Mouse (Mus musculus) hematopoietic stem cell, adult 5-6 weeks (primary cell): ENCODE results near the gene Eif4h. TPM values are rescaled to one million over a fixed set of nuclear protein-coding genes. Genes with fewer than 3 reads are reported as not detected.

Experiments
- ATAC-seq, 2 experiments: fragments of 125-278 bp in 1 of 2; replicated peaks in 1 of 2; 2 replicates each; pipeline ENCODE4 v1.8.0; 2016 to 2017; ENCODE audit warnings: inconsistent platforms in 2 of 2, mild to moderate bottlenecking in 2 of 2, moderate number of reproducible peaks in 2 of 2, low read depth in 1 of 2, moderate TSS enrichment in 1 of 2; ENCODE audit not compliant: low FRiP score in 2 of 2, poor library complexity in 2 of 2, severe bottlenecking in 2 of 2, insufficient read depth in 1 of 2, low TSS enrichment in 1 of 2
- total RNA-seq: library from RNA; stranded (forward); fragments of 172-1452, 232-1000 nt; gene quantifications from 2 replicates; pipeline ENCODE4 v1.2.3, GENCODE M21; 2017

Gene Eif4h
- total RNA-seq, 1 experiment from 2014 or later: 180 TPM

- peak in 1 of 2 experiments; percentile 54; a peak in 3 of 4 replicates for ATAC-seq
Measured at GRCm38 (mm10) chr5:134617071-134617470, 22.2 kb downstream of the Eif4h start.

- no peak for ATAC-seq
Measured at GRCm38 (mm10) chr5:134615780-134616179, 23.5 kb downstream of the Eif4h start.

GRCm38 (mm10) chr5:134615380-134615779 is 23.9 kb downstream of the Eif4h start:
- ATAC-seq: no peak

GRCm38 (mm10) chr5:134614802-134615201 is 24.5 kb downstream of the Eif4h start, which contains the start of gene Lat2:
Gene Lat2 (minus strand): TSS chr5:134615025.
- ATAC-seq: peak in 1 of 2 experiments; percentile 38; a peak in 1 of 4 replicates

- ATAC-seq: no peak
Measured at GRCm38 (mm10) chr5:134614296-134614695, 25.0 kb downstream of the Eif4h start.

- peak; percentile 22 to 30; a peak in 2 of 4 replicates for ATAC-seq
Measured at GRCm38 (mm10) chr5:134613727-134614126, 25.6 kb downstream of the Eif4h start.

GRCm38 (mm10) chr5:134611810-134612521 is 27.3 kb downstream of the Eif4h start:
- peak; percentile 15 to 22; a peak in 1 of 4 replicates for ATAC-seq

GRCm38 (mm10) chr5:134609916-134610643 is 29.2 kb downstream of the Eif4h start:
- ATAC-seq: no peak

- ATAC-seq: peak; percentile 88 to 91
Measured at GRCm38 (mm10) chr5:134607121-134607520, 32.2 kb downstream of the Eif4h start.

- no peak for ATAC-seq
Measured at GRCm38 (mm10) chr5:134606314-134606713, 33.0 kb downstream of the Eif4h start.

GRCm38 (mm10) chr5:134604376-134604775 is 34.9 kb downstream of the Eif4h start:
- ATAC-seq: no peak

- no peak for ATAC-seq
Measured at GRCm38 (mm10) chr5:134597711-134598110, 41.6 kb downstream of the Eif4h start.

GRCm38 (mm10) chr5:134593093-134593492 is 46.2 kb downstream of the Eif4h start:
- no peak; a peak in 1 of 4 replicates for ATAC-seq

- ATAC-seq: peak; percentile 35 to 52
Measured at GRCm38 (mm10) chr5:134592026-134592581, 47.2 kb downstream of the Eif4h start.

- peak in 1 of 2 experiments; percentile 29; a peak in 1 of 4 replicates for ATAC-seq
Measured at GRCm38 (mm10) chr5:134589900-134590299, 49.4 kb downstream of the Eif4h start.

GRCm38 (mm10) chr5:134584798-134585197 is 54.5 kb downstream of the Eif4h start:
- ATAC-seq: peak; percentile 25 to 41; a peak in 3 of 4 replicates

GRCm38 (mm10) chr5:134583884-134584213 is 55.4 kb downstream of the Eif4h start:
- no peak for ATAC-seq
